Mouse (Mus musculus): ENCODE results near the gene Slc2a8. TPM values are rescaled to one million over a fixed set of nuclear protein-coding genes. Genes with fewer than 3 reads are reported as not detected.

Gene Slc2a8
- polyA plus RNA-seq, 1 experiment from 2014 or later = 19.0 TPM

- WGBS = 85% methylated on average over 19 of the region's 19 CpGs
- Histone ChIP-seq H3K36me3 (peaks cover 80% of the 10 kb centered on the region), H3K9ac (no peak overlapping the region), H3K4me3 (no peak overlapping the region), H3K9me3 (no peaks in the 10 kb centered on the region), H3K4me1 (0 out of 2 replicates have a peak, but pooled peaks cover 4% of the 10 kb centered on the region), H3K27ac (replicated peaks) (no peak overlapping the region), H3K27me3 (replicated peaks) (no peaks in the 10 kb centered on the region), H3K4me2 (no peak overlapping the region)
- ATAC-seq (ENCODE audit: extremely low read depth, insufficient number of reproducible peaks, low FRiP score, low TSS enrichment) = no peak
These were observed 52.7 kb downstream of the Slc2a8 start for GRCm38 (mm10) chr2:32928947-32929829.

DNA sequence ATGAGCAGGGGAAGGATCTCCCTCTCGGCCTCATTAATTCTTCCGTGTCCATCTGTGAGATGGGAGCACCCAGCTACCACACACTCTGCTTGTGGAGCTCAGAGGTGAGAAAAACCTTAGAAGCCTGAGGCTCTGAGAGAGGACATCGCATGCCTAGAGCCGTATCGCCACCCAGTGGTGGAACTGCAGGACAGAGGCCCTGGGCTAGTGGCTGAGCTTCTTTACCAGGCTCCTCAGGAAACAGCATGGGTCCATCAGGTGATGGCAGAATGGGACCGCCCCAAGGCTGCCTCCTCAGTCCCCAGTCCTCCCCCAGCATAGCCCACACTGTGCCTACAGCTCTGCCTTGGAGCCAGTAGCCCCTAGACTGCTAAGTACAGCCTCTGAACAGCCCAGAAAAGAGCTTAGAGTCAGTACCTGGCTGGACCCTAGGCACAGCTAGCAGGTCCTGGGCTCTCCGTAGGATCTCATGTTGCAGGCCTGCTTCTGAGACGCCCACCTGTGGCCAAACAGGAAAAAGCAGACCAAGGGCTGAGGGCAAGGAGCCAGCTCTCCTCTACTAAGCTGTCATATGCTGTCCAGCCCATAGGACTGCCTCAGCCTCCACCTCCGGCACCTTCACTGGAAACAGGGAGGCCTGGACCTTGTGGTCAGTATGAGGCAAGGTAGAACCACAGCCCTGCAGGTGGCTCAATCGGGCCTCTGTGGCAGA lies 53.5 kb downstream of the Slc2a8 start:
- 0 out of 2 replicates have a peak, but pooled peaks cover 4% of the 10 kb centered on the region for H3K4me1 ChIP-seq
- peaks cover 80% of the 10 kb centered on the region for H3K36me3 ChIP-seq
- ATAC-seq (ENCODE audit: extremely low read depth, insufficient number of reproducible peaks, low FRiP score, low TSS enrichment) = no peak; the same call in 1 of the 2 replicates
- WGBS = 26% methylated on average over 10 of the region's 10 CpGs
- H3K9me3 ChIP-seq = no peaks in the 10 kb centered on the region
- H3K9ac ChIP-seq = no peak overlapping the region
- H3K27me3 ChIP-seq (replicated peaks) = no peaks in the 10 kb centered on the region
- no peak overlapping the region for H3K4me2 ChIP-seq
- H3K4me3 ChIP-seq = no peak overlapping the region
- peak overlapping the region; percentile 13; the same call in 1 of the 2 replicates for H3K27ac ChIP-seq (replicated peaks)

DNA sequence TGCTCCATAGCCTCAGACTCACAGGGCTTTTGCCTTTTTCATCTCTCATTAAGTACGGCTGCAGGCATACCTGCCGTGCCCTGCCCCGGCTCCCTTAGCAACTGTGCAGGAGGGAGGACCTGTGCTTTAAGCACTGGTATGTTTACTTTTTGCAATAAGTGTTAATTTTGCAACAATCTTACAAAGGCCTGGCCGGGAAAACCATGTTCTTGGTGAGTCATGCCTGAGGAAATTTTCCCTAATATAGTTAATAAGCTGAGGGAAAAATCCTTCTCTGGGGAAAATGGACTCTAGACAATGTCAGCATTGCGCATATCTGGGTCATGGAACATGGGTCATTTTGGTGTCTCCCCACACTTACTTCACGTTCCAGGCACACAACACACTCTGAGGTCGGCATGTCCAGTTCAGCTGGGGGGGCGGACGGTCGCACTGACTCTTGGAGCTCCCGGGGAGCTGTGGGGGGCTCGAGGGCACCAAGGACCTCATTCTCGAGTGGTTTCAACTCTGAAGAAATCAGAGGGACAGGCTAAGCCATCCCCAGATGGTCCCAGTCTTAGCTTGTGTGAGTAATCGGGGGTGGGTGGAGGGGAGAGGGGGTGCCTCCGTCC lies 54.2 kb downstream of the Slc2a8 start:
- Histone ChIP-seq H3K4me1 (0 out of 2 replicates have a peak, but pooled peaks cover 4% of the 10 kb centered on the region), H3K27ac (replicated peaks) (peak overlapping the region; percentile 13; the same call in 1 of the 2 replicates), H3K9me3 (no peaks in the 10 kb centered on the region), H3K4me3 (no peak overlapping the region), H3K4me2 (no peak overlapping the region), H3K27me3 (replicated peaks) (no peaks in the 10 kb centered on the region), H3K9ac (no peak overlapping the region), H3K36me3 (peaks cover 80% of the 10 kb centered on the region)
- ATAC-seq (ENCODE audit: extremely low read depth, insufficient number of reproducible peaks, low FRiP score, low TSS enrichment) = no peak
- 70% methylated on average over 15 of the region's 15 CpGs for WGBS

GRCm38 (mm10) chr2:32926330-32927075 lies 55.4 kb downstream of the Slc2a8 start:
- H3K9me3 ChIP-seq = no peaks in the 10 kb centered on the region
- no peak overlapping the region for H3K4me2 ChIP-seq
- H3K27ac ChIP-seq (replicated peaks) = no peak overlapping the region
- no peaks in the 10 kb centered on the region for H3K27me3 ChIP-seq (replicated peaks)
- peaks cover 81% of the 10 kb centered on the region for H3K36me3 ChIP-seq
- H3K4me3 ChIP-seq = no peak overlapping the region
- no peak overlapping the region for H3K9ac ChIP-seq
- H3K4me1 ChIP-seq = 0 out of 2 replicates have a peak, but pooled peaks cover 4% of the 10 kb centered on the region
- no peak for ATAC-seq (ENCODE audit: extremely low read depth, insufficient number of reproducible peaks, low FRiP score, low TSS enrichment)
- 82% methylated on average over 12 of the region's 12 CpGs for WGBS

GRCm38 (mm10) chr2:32924306-32924844 lies 57.5 kb downstream of the Slc2a8 start:
- Histone ChIP-seq H3K27ac (replicated peaks) (no peak overlapping the region), H3K4me1 (0 out of 2 replicates have a peak, but pooled peaks cover 4% of the 10 kb centered on the region), H3K27me3 (replicated peaks) (no peaks in the 10 kb centered on the region), H3K4me3 (no peak overlapping the region), H3K4me2 (no peak overlapping the region), H3K9ac (no peak overlapping the region), H3K36me3 (peaks cover 82% of the 10 kb centered on the region), H3K9me3 (no peaks in the 10 kb centered on the region)
- WGBS = 72% methylated on average over 10 of the region's 10 CpGs
- no peak for ATAC-seq (ENCODE audit: extremely low read depth, insufficient number of reproducible peaks, low FRiP score, low TSS enrichment)

GRCm38 (mm10) chr2:32923551-32924250 lies 58.2 kb downstream of the Slc2a8 start:
- 0 out of 2 replicates have a peak, but pooled peaks cover 4% of the 10 kb centered on the region for H3K4me1 ChIP-seq
- no peaks in the 10 kb centered on the region for H3K27me3 ChIP-seq (replicated peaks)
- no peaks in the 10 kb centered on the region for H3K9me3 ChIP-seq
- H3K36me3 ChIP-seq = peaks cover 84% of the 10 kb centered on the region
- no peak overlapping the region for H3K4me2 ChIP-seq
- H3K9ac ChIP-seq = no peak overlapping the region
- no peak for ATAC-seq (ENCODE audit: extremely low read depth, insufficient number of reproducible peaks, low FRiP score, low TSS enrichment)
- no peak overlapping the region for H3K4me3 ChIP-seq
- H3K27ac ChIP-seq (replicated peaks) = no peak overlapping the region
- 90% methylated on average over 24 of the region's 24 CpGs for WGBS

Other genes with a start within 250 kb of the Slc2a8 start
- gene 6330409D20Rik, start 241.1 kb downstream of the Slc2a8 start, polyA plus RNA-seq (2015; fragmentation: Nextera tagmentation; extraction: Ambion mirVana) = 0.18 and 0.28 TPM in 2 replicates
- 37.0 and 40.0 TPM in 2 replicates for gene Tor2a, start 224.8 kb downstream of the Slc2a8 start, polyA plus RNA-seq (2015; fragmentation: Nextera tagmentation; extraction: Ambion mirVana)
- 0.11 and 0.17 TPM in 2 replicates for gene Ttc16, start 206.4 kb downstream of the Slc2a8 start, polyA plus RNA-seq (2015; fragmentation: Nextera tagmentation; extraction: Ambion mirVana)
- gene Ptrh1, start 206.3 kb downstream of the Slc2a8 start, polyA plus RNA-seq (2015; fragmentation: Nextera tagmentation; extraction: Ambion mirVana) = 3.9 and 4.4 TPM in 2 replicates
- gene Cfap157, start 197.7 kb downstream of the Slc2a8 start, polyA plus RNA-seq (2015; fragmentation: Nextera tagmentation; extraction: Ambion mirVana) = 0.20 and 0.45 TPM in 2 replicates
- gene Stxbp1, start 134.8 kb downstream of the Slc2a8 start, polyA plus RNA-seq (2015; fragmentation: Nextera tagmentation; extraction: Ambion mirVana) = 23.6 and 24.8 TPM in 2 replicates
- 46.4 and 47.1 TPM in 2 replicates for gene Fam129b, start 106.0 kb downstream of the Slc2a8 start, polyA plus RNA-seq (2015; fragmentation: Nextera tagmentation; extraction: Ambion mirVana)
- gene Rpl12, start 20.5 kb downstream of the Slc2a8 start, polyA plus RNA-seq (2015; fragmentation: Nextera tagmentation; extraction: Ambion mirVana) = 108 and 112 TPM in 2 replicates
- gene Lrsam1, start 20.5 kb downstream of the Slc2a8 start, polyA plus RNA-seq (2015; fragmentation: Nextera tagmentation; extraction: Ambion mirVana) = 8.1 and 9.6 TPM in 2 replicates
- 10.4 and 11.0 TPM in 2 replicates for gene Garnl3, start 149.6 kb upstream of the Slc2a8 start, polyA plus RNA-seq (2015; fragmentation: Nextera tagmentation; extraction: Ambion mirVana)
- gene Angptl2, start 234.0 kb upstream of the Slc2a8 start, polyA plus RNA-seq (2015; fragmentation: Nextera tagmentation; extraction: Ambion mirVana) = 55.4 and 59.0 TPM in 2 replicates